Mouse (Mus musculus) midbrain, postnatal 0 days (tissue): ENCODE measurements around the gene Tbk1. TPM values are rescaled to one million over a fixed set of nuclear protein-coding genes. Genes with fewer than 3 reads are reported as not detected.
A peak's percentile ranks its signal among the peaks of the same experiment; 100 is the strongest.

Source experiments
- ATAC-seq: fragments of 200-750 bp; cut with Nextera tagmentation; 2 replicates; pipeline ENCODE4 v1.8.0; 2017; ENCODE audit warnings: moderate number of reproducible peaks, mild to moderate bottlenecking, moderate TSS enrichment, moderate library complexity; ENCODE audit not compliant: low FRiP score
- DNase-seq: peaks from one replicate; pipeline ENCODE4 v3.0.0-alpha.2; 2015; ENCODE audit warnings: low spot score
- H3K27ac ChIP-seq: fragments of 300-500 bp; sonication (generic); 2 replicates; pipeline ENCODE4 v1.5.1; 2014; ENCODE audit warnings: low read depth, mild to moderate bottlenecking, low read length, mixed read lengths
- H3K27me3 ChIP-seq: fragments of 300-500 bp; sonication (generic); 2 replicates; pipeline ENCODE4 v1.6.1; 2014; ENCODE audit warnings: low read length, control low read depth, mixed read lengths; ENCODE audit not compliant: insufficient read depth
- H3K36me3 ChIP-seq: fragments of 300-500 bp; sonication (generic); 2 replicates; pipeline ENCODE4 v1.6.1; 2014; ENCODE audit warnings: low read length, control low read depth, mixed read lengths; ENCODE audit not compliant: insufficient read depth
- H3K4me1 ChIP-seq: fragments of 300-500 bp; sonication (generic); 2 replicates; pipeline ENCODE4 v1.6.1; 2014; ENCODE audit warnings: mild to moderate bottlenecking, control low read depth, antibody characterized with exemption, low read length, mixed read lengths; ENCODE audit not compliant: insufficient read depth
- H3K4me2 ChIP-seq: fragments of 300-500 bp; sonication (generic); 2 replicates; pipeline ENCODE4 v1.6.1; 2014; ENCODE audit warnings: low read depth, mild to moderate bottlenecking, low read length, mixed read lengths; ENCODE audit not compliant: poor library complexity, severe bottlenecking
- H3K4me3 ChIP-seq: fragments of 300-500 bp; sonication (generic); 2 replicates; pipeline ENCODE4 v1.5.1; 2014; ENCODE audit warnings: low read depth, mild to moderate bottlenecking, low read length, moderate library complexity
- H3K9ac ChIP-seq: fragments of 300-500 bp; sonication (generic); replicated peaks from 2 replicates; pipeline ENCODE4 v1.6.1; 2014; ENCODE audit warnings: mild to moderate bottlenecking, low read length, moderate library complexity, mixed read lengths; ENCODE audit not compliant: poor library complexity, severe bottlenecking
- H3K9me3 ChIP-seq: fragments of 300-500 bp; sonication (generic); 2 replicates; pipeline ENCODE4 v1.6.1; 2016; ENCODE audit warnings: low read length, control low read depth
- CTCF ChIP-seq: IDR thresholded peaks from 2 replicates; pipeline ENCODE4 v1.5.1; 2016; ENCODE audit warnings: antibody characterized with exemption, mild to moderate bottlenecking
- WGBS: fragments of 180-500 bp; shearing (Covaris S2); extraction: QIAGEN DNeasy Blood & Tissue Kit; methylation state at CpG from one replicate; pipeline ENCODE4 v1.1.7; 2014; 5-methylcytosine and 5-hydroxymethylcytosine counted together
- polyA plus RNA-seq: library from polyadenylated mRNA; unstranded; fragments of >200 nt; fragmentation: Nextera tagmentation; extraction: Ambion mirVana; gene quantifications from 2 replicates; pipeline ENCODE4 v1.2.1, GENCODE M21; 2015
- total RNA-seq: library from RNA; depleted of rRNA; stranded (reverse); fragments of >200 nt; gene quantifications from 2 replicates; pipeline ENCODE4 v1.2.3, GENCODE M21; 2014

The Tbk1 gene
- total and polyA plus RNA-seq, 2 experiments from 2014 or later, result 16.5 to 24.8 TPM

- peaks cover 85% of the 10 kb centered on the region for H3K36me3 ChIP-seq
- no peak for ATAC-seq
Measured at GRCm38 (mm10) chr10:121603556-121603955, 17.0 kb upstream of the Tbk1 start.

GRCm38 (mm10) chr10:121601272-121601671 lies 14.7 kb upstream of the Tbk1 start:
- Histone ChIP-seq H3K9me3 (no peaks in the 10 kb centered on the region), H3K4me1 (no peaks in the 10 kb centered on the region), H3K4me2 (no peak overlapping the region), H3K9ac (no peak overlapping the region), H3K27ac (no peak overlapping the region), H3K4me3 (no peak overlapping the region), H3K27me3 (no peaks in the 10 kb centered on the region), H3K36me3 (peaks cover 81% of the 10 kb centered on the region)
- no peak for TF ChIP-seq CTCF
- DNase-seq (no peak), ATAC-seq (no peak)
- WGBS, result 85% methylated on average over 6 of the region's 6 CpGs

More at GRCm38 (mm10) chr10:121603556-121603955, 17.0 kb upstream of the Tbk1 start:
- H3K27me3 ChIP-seq, result no peaks in the 10 kb centered on the region
- no peak overlapping the region for H3K4me2 ChIP-seq
- no peak overlapping the region for H3K27ac ChIP-seq
- H3K4me1 ChIP-seq, result no peaks in the 10 kb centered on the region
- WGBS, result 91% methylated on average over 4 of the region's 4 CpGs
- no peak for TF ChIP-seq CTCF
- H3K4me3 ChIP-seq, result no peak overlapping the region
- no peaks in the 10 kb centered on the region for H3K9me3 ChIP-seq
- H3K9ac ChIP-seq, result no peak overlapping the region
- no peak for DNase-seq

- ATAC-seq, result no peak
- H3K4me1 ChIP-seq, result no peaks in the 10 kb centered on the region
Measured at GRCm38 (mm10) chr10:121596580-121596979, 10.0 kb upstream of the Tbk1 start.

GRCm38 (mm10) chr10:121591106-121591505 lies 4.5 kb upstream of the Tbk1 start:
- no peak overlapping the region for H3K27ac ChIP-seq
- WGBS, result 94% methylated on average over 14 of the region's 14 CpGs
- peaks cover 17% of the 10 kb centered on the region for H3K36me3 ChIP-seq
- no peaks in the 10 kb centered on the region for H3K9me3 ChIP-seq
- TF ChIP-seq CTCF, result no peak
- no peaks in the 10 kb centered on the region for H3K4me1 ChIP-seq
- no peak overlapping the region for H3K9ac ChIP-seq
- H3K27me3 ChIP-seq, result no peaks in the 10 kb centered on the region
- no peak overlapping the region for H3K4me2 ChIP-seq
- DNase-seq (no peak), ATAC-seq (no peak)
- no peak overlapping the region for H3K4me3 ChIP-seq

More at GRCm38 (mm10) chr10:121596580-121596979, 10.0 kb upstream of the Tbk1 start:
- no peak overlapping the region for H3K4me3 ChIP-seq
- no peaks in the 10 kb centered on the region for H3K9me3 ChIP-seq
- H3K36me3 ChIP-seq, result peaks cover 55% of the 10 kb centered on the region
- no peak overlapping the region for H3K9ac ChIP-seq
- H3K27me3 ChIP-seq, result no peaks in the 10 kb centered on the region
- no peak for TF ChIP-seq CTCF
- no peak overlapping the region for H3K4me2 ChIP-seq
- 90% methylated on average over 9 of the region's 9 CpGs for WGBS
- H3K27ac ChIP-seq, result no peak overlapping the region
- no peak for DNase-seq

- H3K4me3 ChIP-seq, result peak overlapping the region; percentile 89
- no peak overlapping the region for H3K9ac ChIP-seq
- ATAC-seq (no peak), DNase-seq (no peak)
- H3K36me3 ChIP-seq, result peaks cover 25% of the 10 kb centered on the region
- H3K4me2 ChIP-seq, result peak overlapping the region; percentile 75
- no peak for TF ChIP-seq CTCF
- no peaks in the 10 kb centered on the region for H3K27me3 ChIP-seq
- H3K27ac ChIP-seq, result peak overlapping the region; percentile 75; the same call in 1 of the 2 replicates
- no peaks in the 10 kb centered on the region for H3K9me3 ChIP-seq
- WGBS, result 65% methylated on average over 6 of the region's 6 CpGs
- H3K4me1 ChIP-seq, result peaks cover 11% of the 10 kb centered on the region; the same call in 1 of the 2 replicates
Measured at GRCm38 (mm10) chr10:121587371-121587840, 819 bp upstream of the Tbk1 start.

GRCm38 (mm10) chr10:121585791-121586642 lies 570 bp downstream of the Tbk1 start:
- Histone ChIP-seq H3K36me3 (peaks cover 23% of the 10 kb centered on the region), H3K9me3 (no peaks in the 10 kb centered on the region), H3K27ac (peak overlapping the region; percentile 75), H3K9ac (peak overlapping the region; percentile 87), H3K4me3 (peak overlapping the region; percentile 89), H3K4me1 (peaks cover 11% of the 10 kb centered on the region; the same call in 1 of the 2 replicates), H3K27me3 (no peaks in the 10 kb centered on the region), H3K4me2 (peak overlapping the region; percentile 75)
- peak; percentile 8 for DNase-seq
- 8% methylated on average over 20 of the region's 48 CpGs for WGBS
- ATAC-seq, result peak; percentile 74; the same call in 1 of the 2 replicates
- no peak for TF ChIP-seq CTCF
